Mouse (Mus musculus) lung, postnatal 0 days (tissue): ENCODE measurements at regions not wholly inside any gene's neighbourhood (a gene's known extent, or its start where the extent isn't known, plus 50 kb on each side); places are given as distances from the start of the nearest gene placed in this dataset.

Experiments used
- CTCF ChIP-seq: IDR thresholded peaks from 2 replicates; pipeline ENCODE4 v1.5.1; 2016; ENCODE audit warnings: antibody characterized with exemption, mild to moderate bottlenecking
- EP300 ChIP-seq: IDR thresholded peaks from 2 replicates; pipeline ENCODE4 v1.6.1; 2016; ENCODE audit warnings: antibody characterized with exemption, mild to moderate bottlenecking, control low read depth

DNA sequence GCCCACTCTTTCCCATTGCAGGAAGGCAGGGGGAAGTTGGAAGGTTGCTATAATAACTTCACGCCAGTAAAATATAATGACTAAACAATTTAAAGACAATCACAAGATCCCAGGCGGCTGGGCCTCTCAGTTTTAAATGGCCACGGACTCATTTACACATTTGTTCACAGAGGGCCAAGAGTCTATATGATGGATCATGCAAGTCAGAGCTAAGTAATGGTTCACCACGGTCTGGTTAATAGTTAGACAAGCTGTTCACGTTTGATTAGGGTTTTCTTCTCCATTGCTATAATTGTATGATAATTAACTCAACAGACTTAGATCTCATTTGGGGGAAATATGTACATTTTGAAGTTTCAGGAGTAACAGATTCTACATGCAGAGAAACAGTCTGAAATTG is 170.0 kb downstream of the Ppargc1a start:
- TF ChIP-seq CTCF (no peak), EP300 (no peak)
